Mouse (Mus musculus): ENCODE results near the gene Elfn1. TPM values are rescaled to one million over a fixed set of nuclear protein-coding genes. Genes with fewer than 3 reads are reported as not detected.

The Elfn1 gene
- total and polyA plus RNA-seq, 3 experiments, result 0.05 TPM; not detected in 2

DNA sequence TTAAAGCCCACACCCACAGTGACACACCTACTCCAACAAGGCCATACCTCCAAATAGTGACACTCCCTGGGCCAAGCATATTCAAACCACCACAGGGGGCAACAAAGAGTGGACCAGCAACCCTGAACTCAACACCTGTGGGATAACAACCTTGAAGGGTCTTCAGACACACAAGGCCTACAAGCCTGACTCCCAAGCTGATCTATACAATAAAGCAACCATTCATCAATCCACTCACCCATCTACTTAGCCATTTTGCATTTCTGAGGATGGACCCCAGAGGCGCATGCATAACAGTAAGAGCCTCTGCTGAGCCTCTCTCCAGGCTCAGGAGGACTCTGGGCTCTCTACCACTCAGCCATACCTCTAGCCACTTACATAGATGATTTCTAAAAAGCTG lies 109.2 kb downstream of the Elfn1 start:
- H3K27me3 ChIP-seq (ENCODE audit: insufficient read depth, low read length), result no peaks in the 10 kb centered on the region
- DNase-seq (ENCODE audit: low spot score) (no peak), ATAC-seq (ENCODE audit: extremely low read depth, insufficient number of reproducible peaks, low FRiP score, poor library complexity, severe bottlenecking) (no peak)

GRCm38 (mm10) chr5:140018780-140019179 lies 111.0 kb downstream of the Elfn1 start:
- H3K36me3 ChIP-seq (replicated peaks), result peaks cover 39% of the 10 kb centered on the region
- no peak for ATAC-seq (ENCODE audit: extremely low read depth, insufficient number of reproducible peaks, low FRiP score, poor library complexity, severe bottlenecking)
- no peak for DNase-seq (ENCODE audit: low spot score)
- TF ChIP-seq GATA2 (IDR thresholded peaks at IDR 0.05; ENCODE audit: borderline replicate concordance, low read depth, low read length), result no peak
- no peak for TF ChIP-seq CTCF (IDR thresholded peaks at IDR 0.05; ENCODE audit: low read depth, low read length)
- TF ChIP-seq POLR2AphosphoS5 (IDR thresholded peaks at IDR 0.05; ENCODE audit: insufficient replicate concordance, low read depth, low read length), result no peak
- TF ChIP-seq TAL1 (conservative IDR thresholded peaks at IDR 0.05; ENCODE audit: low read depth, low read length), result no peak
- no peak for TF ChIP-seq GATA1 (IDR thresholded peaks at IDR 0.05; ENCODE audit: borderline replicate concordance, low read length)
- H3K27me3 ChIP-seq (ENCODE audit: insufficient read depth, low read length), result no peaks in the 10 kb centered on the region
- no peak overlapping the region for H3K4me3 ChIP-seq (ENCODE audit: low read depth, low read length)
- H3K9me3 ChIP-seq (replicated peaks), result no peaks in the 10 kb centered on the region
- no peaks in the 10 kb centered on the region for H3K4me1 ChIP-seq (ENCODE audit: insufficient read depth, low read depth, low read length)

More for the DNA sequence above, 109.2 kb downstream of the Elfn1 start:
- H3K36me3 ChIP-seq (replicated peaks), result peaks cover 30% of the 10 kb centered on the region
- H3K4me1 ChIP-seq (ENCODE audit: insufficient read depth, low read depth, low read length), result peaks cover 4% of the 10 kb centered on the region; the same call in 1 of the 2 replicates
- H3K4me3 ChIP-seq (ENCODE audit: low read depth, low read length), result no peak overlapping the region
- no peaks in the 10 kb centered on the region for H3K9me3 ChIP-seq (replicated peaks)
- no peak for TF ChIP-seq GATA1 (IDR thresholded peaks at IDR 0.05; ENCODE audit: borderline replicate concordance, low read length)

DNA sequence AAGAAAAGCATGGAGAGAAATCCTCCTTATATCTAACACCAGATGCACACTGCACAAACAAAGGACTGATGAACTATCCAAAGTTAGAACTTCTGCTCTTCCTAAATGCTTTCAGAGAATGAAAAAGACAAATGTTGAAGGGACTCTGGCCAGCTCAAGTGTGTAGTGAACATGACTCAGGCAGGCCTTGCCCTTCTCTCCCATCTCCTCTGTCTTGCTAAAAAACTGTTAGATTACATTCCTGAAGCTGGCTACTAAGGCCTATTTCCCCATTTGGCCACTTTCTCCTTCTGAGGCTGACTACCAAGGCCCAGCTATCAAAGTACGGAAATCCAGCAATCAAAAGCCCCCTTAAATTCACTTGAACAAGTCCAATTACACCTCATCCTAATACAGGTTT lies 111.9 kb downstream of the Elfn1 start:
- no peak for TF ChIP-seq POLR2AphosphoS5 (IDR thresholded peaks at IDR 0.05; ENCODE audit: insufficient replicate concordance, low read depth, low read length)
- TF ChIP-seq GATA2 (IDR thresholded peaks at IDR 0.05; ENCODE audit: borderline replicate concordance, low read depth, low read length), result no peak
- no peak for TF ChIP-seq CTCF (IDR thresholded peaks at IDR 0.05; ENCODE audit: low read depth, low read length)
- no peak for TF ChIP-seq GATA1 (IDR thresholded peaks at IDR 0.05; ENCODE audit: borderline replicate concordance, low read length)
- no peak for TF ChIP-seq TAL1 (conservative IDR thresholded peaks at IDR 0.05; ENCODE audit: low read depth, low read length)
- DNase-seq (ENCODE audit: low spot score) (no peak), ATAC-seq (ENCODE audit: extremely low read depth, insufficient number of reproducible peaks, low FRiP score, poor library complexity, severe bottlenecking) (no peak)
- Histone ChIP-seq H3K9me3 (replicated peaks) (no peaks in the 10 kb centered on the region), H3K36me3 (replicated peaks) (peaks cover 44% of the 10 kb centered on the region), H3K27me3 (ENCODE audit: insufficient read depth, low read length) (no peaks in the 10 kb centered on the region), H3K4me1 (ENCODE audit: insufficient read depth, low read depth, low read length) (no peaks in the 10 kb centered on the region), H3K4me3 (ENCODE audit: low read depth, low read length) (no peak overlapping the region)

DNA sequence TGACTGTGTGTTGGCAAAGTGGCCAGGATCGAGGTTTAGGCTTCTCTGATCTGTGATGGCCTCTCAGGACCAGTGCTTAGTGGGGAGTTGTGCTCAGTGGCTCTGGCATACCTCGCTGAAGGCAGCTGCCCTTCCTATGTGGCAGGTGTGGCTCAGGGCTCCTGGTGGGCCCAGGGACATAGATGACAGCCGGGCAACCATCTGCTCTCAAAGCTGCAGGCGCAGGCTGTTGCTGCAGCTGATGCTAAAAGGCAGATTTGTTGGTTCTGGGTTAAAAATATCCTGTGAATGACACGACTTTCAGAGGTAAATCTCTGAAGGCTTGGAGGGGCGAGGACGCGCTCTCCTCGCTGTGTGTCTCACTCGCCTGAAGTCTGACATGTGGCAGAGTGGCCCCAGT lies 114.0 kb downstream of the Elfn1 start:
- ATAC-seq (ENCODE audit: extremely low read depth, insufficient number of reproducible peaks, low FRiP score, poor library complexity, severe bottlenecking), result no peak

GRCm38 (mm10) chr5:140022861-140023260 lies 115.1 kb downstream of the Elfn1 start:
- ATAC-seq (ENCODE audit: extremely low read depth, insufficient number of reproducible peaks, low FRiP score, poor library complexity, severe bottlenecking), result no peak
- DNase-seq (ENCODE audit: low spot score), result no peak
- Histone ChIP-seq H3K27me3 (ENCODE audit: insufficient read depth, low read length) (no peaks in the 10 kb centered on the region), H3K9me3 (replicated peaks) (no peaks in the 10 kb centered on the region), H3K4me1 (ENCODE audit: insufficient read depth, low read depth, low read length) (no peaks in the 10 kb centered on the region), H3K4me3 (ENCODE audit: low read depth, low read length) (no peak overlapping the region), H3K36me3 (replicated peaks) (peaks cover 60% of the 10 kb centered on the region)
- TF ChIP-seq GATA2 (IDR thresholded peaks at IDR 0.05; ENCODE audit: borderline replicate concordance, low read depth, low read length) (no peak), GATA1 (IDR thresholded peaks at IDR 0.05; ENCODE audit: borderline replicate concordance, low read length) (no peak), CTCF (IDR thresholded peaks at IDR 0.05; ENCODE audit: low read depth, low read length) (no peak), POLR2AphosphoS5 (IDR thresholded peaks at IDR 0.05; ENCODE audit: insufficient replicate concordance, low read depth, low read length) (no peak), TAL1 (conservative IDR thresholded peaks at IDR 0.05; ENCODE audit: low read depth, low read length) (no peak)

More for the DNA sequence above, 114.0 kb downstream of the Elfn1 start:
- Histone ChIP-seq H3K27me3 (ENCODE audit: insufficient read depth, low read length) (no peaks in the 10 kb centered on the region), H3K4me3 (ENCODE audit: low read depth, low read length) (no peak overlapping the region), H3K4me1 (ENCODE audit: insufficient read depth, low read depth, low read length) (no peaks in the 10 kb centered on the region), H3K36me3 (replicated peaks) (peaks cover 56% of the 10 kb centered on the region), H3K9me3 (replicated peaks) (no peaks in the 10 kb centered on the region)
- no peak for DNase-seq (ENCODE audit: low spot score)
- no peak for TF ChIP-seq TAL1 (conservative IDR thresholded peaks at IDR 0.05; ENCODE audit: low read depth, low read length)
- TF ChIP-seq GATA1 (IDR thresholded peaks at IDR 0.05; ENCODE audit: borderline replicate concordance, low read length), result no peak
- no peak for TF ChIP-seq GATA2 (IDR thresholded peaks at IDR 0.05; ENCODE audit: borderline replicate concordance, low read depth, low read length)
- no peak for TF ChIP-seq POLR2AphosphoS5 (IDR thresholded peaks at IDR 0.05; ENCODE audit: insufficient replicate concordance, low read depth, low read length)
- no peak for TF ChIP-seq CTCF (IDR thresholded peaks at IDR 0.05; ENCODE audit: low read depth, low read length)

DNA sequence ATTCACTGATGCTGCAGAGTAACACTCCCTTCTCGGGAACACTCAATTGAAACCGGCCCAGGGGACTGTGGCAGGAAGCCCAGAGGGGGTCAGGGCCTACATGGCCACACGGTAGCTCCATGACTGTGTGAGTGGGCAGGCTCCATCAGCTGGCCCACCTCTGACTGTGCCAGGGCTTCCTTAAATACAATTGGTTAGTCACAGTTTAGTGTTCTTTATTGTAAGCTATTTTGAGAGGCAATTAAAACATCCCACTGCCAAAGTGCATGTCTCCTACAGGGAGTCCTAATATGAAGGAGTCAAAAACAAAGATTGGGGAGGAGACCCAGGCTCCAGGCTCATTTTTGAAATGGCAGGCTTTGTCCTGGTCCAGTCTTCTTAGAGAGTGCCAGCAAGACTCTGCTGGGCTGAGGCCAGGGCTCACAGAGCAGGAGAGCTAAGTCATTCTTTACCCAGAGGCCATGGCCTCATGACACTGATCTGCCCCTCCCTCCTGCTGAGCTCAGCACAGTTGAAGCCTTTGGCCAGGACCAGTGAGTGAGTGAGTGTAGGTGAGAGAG lies 116.3 kb downstream of the Elfn1 start:
- Histone ChIP-seq H3K4me1 (ENCODE audit: insufficient read depth, low read depth, low read length) (no peaks in the 10 kb centered on the region), H3K27me3 (ENCODE audit: insufficient read depth, low read length) (no peaks in the 10 kb centered on the region), H3K36me3 (replicated peaks) (peaks cover 67% of the 10 kb centered on the region), H3K4me3 (ENCODE audit: low read depth, low read length) (no peak overlapping the region), H3K9me3 (replicated peaks) (no peaks in the 10 kb centered on the region)
- no peak for TF ChIP-seq POLR2AphosphoS5 (IDR thresholded peaks at IDR 0.05; ENCODE audit: insufficient replicate concordance, low read depth, low read length)
- no peak for TF ChIP-seq CTCF (IDR thresholded peaks at IDR 0.05; ENCODE audit: low read depth, low read length)
- TF ChIP-seq GATA2 (IDR thresholded peaks at IDR 0.05; ENCODE audit: borderline replicate concordance, low read depth, low read length), result no peak
- no peak for TF ChIP-seq TAL1 (conservative IDR thresholded peaks at IDR 0.05; ENCODE audit: low read depth, low read length)
- no peak for TF ChIP-seq GATA1 (IDR thresholded peaks at IDR 0.05; ENCODE audit: borderline replicate concordance, low read length)
- DNase-seq (ENCODE audit: low spot score) (no peak), ATAC-seq (ENCODE audit: extremely low read depth, insufficient number of reproducible peaks, low FRiP score, poor library complexity, severe bottlenecking) (no peak)

Other genes starting within 250 kb of the Elfn1 start
- 12.8 and 21.7 TPM in 2 replicates for gene Micall2, start 171.6 kb upstream of the Elfn1 start, total RNA-seq (2014; fragmentation: Nextera tagmentation)
- gene Micall2, start 171.6 kb upstream of the Elfn1 start, total RNA-seq (2017), result 8.0 and 8.5 TPM in 2 replicates
- gene Micall2, start 171.6 kb upstream of the Elfn1 start, polyA plus RNA-seq (2012), result 22.4 and 26.3 TPM in 2 replicates
- gene Ints1, start 132.3 kb upstream of the Elfn1 start, total RNA-seq (2014; fragmentation: Nextera tagmentation), result 67.6 and 84.0 TPM in 2 replicates
- 22.1 and 25.2 TPM in 2 replicates for gene Ints1, start 132.3 kb upstream of the Elfn1 start, total RNA-seq (2017)
- gene Ints1, start 132.3 kb upstream of the Elfn1 start, polyA plus RNA-seq (2012), result 108 and 115 TPM in 2 replicates
- 6.6 and 14.6 TPM in 2 replicates for gene Mafk, start 116.4 kb upstream of the Elfn1 start, total RNA-seq (2014; fragmentation: Nextera tagmentation)
- gene Mafk, start 116.4 kb upstream of the Elfn1 start, total RNA-seq (2017), result 24.9 and 30.9 TPM in 2 replicates
- gene Mafk, start 116.4 kb upstream of the Elfn1 start, polyA plus RNA-seq (2012), result 34.5 and 39.6 TPM in 2 replicates
- gene Tmem184a, start 88.0 kb upstream of the Elfn1 start, total RNA-seq (2014; fragmentation: Nextera tagmentation), result 2.4 and 3.4 TPM in 2 replicates
- 1.0 and 1.3 TPM in 2 replicates for gene Tmem184a, start 88.0 kb upstream of the Elfn1 start, total RNA-seq (2017)
- gene Tmem184a, start 88.0 kb upstream of the Elfn1 start, polyA plus RNA-seq (2012), result 4.2 and 5.7 TPM in 2 replicates
- not detected in 2 replicates for gene Gm26938, start 81.5 kb upstream of the Elfn1 start, total RNA-seq (2014; fragmentation: Nextera tagmentation)
- gene Gm26938, start 81.5 kb upstream of the Elfn1 start, total RNA-seq (2017), result not detected in 2 replicates
- gene Gm26938, start 81.5 kb upstream of the Elfn1 start, polyA plus RNA-seq (2012), result not detected in 2 replicates
- 14.0 and 17.5 TPM in 2 replicates for gene Psmg3, start 81.1 kb upstream of the Elfn1 start, total RNA-seq (2014; fragmentation: Nextera tagmentation)
- 29.3 and 34.7 TPM in 2 replicates for gene Psmg3, start 81.1 kb upstream of the Elfn1 start, total RNA-seq (2017)
- gene Psmg3, start 81.1 kb upstream of the Elfn1 start, polyA plus RNA-seq (2012), result 50.3 and 52.7 TPM in 2 replicates